Mouse (Mus musculus) midbrain, embryonic 15.5 days (tissue): ENCODE measurements at regions not wholly inside any gene's neighbourhood (a gene's known extent, or its start where the extent isn't known, plus 50 kb on each side); places are given as distances from the start of the nearest gene placed in this dataset.

Experiments
- ATAC-seq: fragments of 200-750 bp; cut with Nextera tagmentation; replicated peaks from 2 replicates; pipeline ENCODE4 v1.8.0; 2017; ENCODE audit warnings: moderate TSS enrichment
- H3K27ac ChIP-seq: fragments of 300-500 bp; sonication (generic); 2 replicates; pipeline ENCODE4 v1.5.1; 2015; ENCODE audit warnings: mild to moderate bottlenecking, inconsistent platforms
- H3K27me3 ChIP-seq: fragments of 300-500 bp; sonication (generic); replicated peaks from 2 replicates; pipeline ENCODE4 v1.6.1; 2015; ENCODE audit warnings: inconsistent platforms
- H3K36me3 ChIP-seq: fragments of 300-500 bp; sonication (generic); replicated peaks from 2 replicates; pipeline ENCODE4 v1.6.1; 2015; ENCODE audit warnings: inconsistent platforms
- H3K4me1 ChIP-seq: fragments of 300-500 bp; sonication (generic); 2 replicates; pipeline ENCODE4 v1.6.1; 2015; ENCODE audit warnings: inconsistent platforms
- H3K4me2 ChIP-seq: fragments of 300-500 bp; sonication (generic); 2 replicates; pipeline ENCODE4 v1.6.1; 2015; ENCODE audit warnings: inconsistent platforms, mild to moderate bottlenecking, moderate library complexity
- H3K4me3 ChIP-seq: fragments of 300-500 bp; sonication (generic); 2 replicates; pipeline ENCODE4 v1.5.1; 2015; ENCODE audit warnings: mild to moderate bottlenecking, inconsistent platforms
- H3K9ac ChIP-seq: fragments of 300-500 bp; sonication (generic); 2 replicates; pipeline ENCODE4 v1.6.1; 2015; ENCODE audit warnings: mild to moderate bottlenecking, inconsistent platforms
- H3K9me3 ChIP-seq: fragments of 300-500 bp; sonication (generic); 2 replicates; pipeline ENCODE4 v1.6.1; 2016; ENCODE audit warnings: inconsistent platforms
- WGBS: fragments of 180-500 bp; shearing (Covaris S2); methylation state at CpG from one replicate; pipeline ENCODE4 v1.1.7; 2015; ENCODE audit warnings: mixed read lengths; 5-methylcytosine and 5-hydroxymethylcytosine counted together

DNA sequence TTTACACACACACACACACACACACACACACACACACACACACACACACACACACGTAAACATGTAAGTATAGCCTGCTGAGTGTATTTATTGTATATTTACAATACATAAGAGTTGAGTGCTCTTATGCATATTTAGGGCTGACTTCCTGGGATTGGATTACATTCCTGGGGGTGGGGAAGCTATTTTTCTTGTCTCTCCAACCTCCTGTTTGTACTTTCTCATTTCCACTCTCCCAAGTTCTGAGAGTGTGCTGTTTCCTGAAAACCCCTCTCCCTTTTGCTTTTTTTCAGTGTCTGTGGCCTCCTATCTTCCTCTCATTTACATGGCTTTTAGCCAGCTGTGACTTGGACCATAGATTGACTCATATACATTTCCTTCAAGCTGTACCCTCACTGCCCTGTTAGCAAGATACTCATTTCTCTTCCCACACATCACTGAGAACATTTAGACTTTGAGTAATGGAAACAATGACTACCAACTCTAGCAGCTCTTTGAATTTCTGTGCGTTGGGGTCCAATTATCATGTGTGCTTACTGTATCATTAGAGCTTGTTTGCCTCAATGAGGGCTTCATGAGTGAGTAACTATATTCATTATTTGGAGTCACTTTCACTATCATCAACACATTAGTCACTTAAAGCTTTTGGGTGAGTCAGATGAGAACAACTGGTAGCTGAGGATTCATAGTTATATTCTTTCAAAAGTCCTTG lies 96.8 kb upstream of the Dock10 start:
- 79% methylated on average over 2 of the region's 2 CpGs for WGBS
- Histone ChIP-seq H3K4me3 (no peak overlapping the region), H3K27me3 (no peaks in the 10 kb centered on the region), H3K4me1 (peaks cover 3% of the 10 kb centered on the region; the same call in 1 of the 2 replicates), H3K4me2 (no peak overlapping the region), H3K36me3 (no peaks in the 10 kb centered on the region), H3K9me3 (no peaks in the 10 kb centered on the region), H3K27ac (no peak overlapping the region), H3K9ac (no peak overlapping the region)
- no peak for ATAC-seq

DNA sequence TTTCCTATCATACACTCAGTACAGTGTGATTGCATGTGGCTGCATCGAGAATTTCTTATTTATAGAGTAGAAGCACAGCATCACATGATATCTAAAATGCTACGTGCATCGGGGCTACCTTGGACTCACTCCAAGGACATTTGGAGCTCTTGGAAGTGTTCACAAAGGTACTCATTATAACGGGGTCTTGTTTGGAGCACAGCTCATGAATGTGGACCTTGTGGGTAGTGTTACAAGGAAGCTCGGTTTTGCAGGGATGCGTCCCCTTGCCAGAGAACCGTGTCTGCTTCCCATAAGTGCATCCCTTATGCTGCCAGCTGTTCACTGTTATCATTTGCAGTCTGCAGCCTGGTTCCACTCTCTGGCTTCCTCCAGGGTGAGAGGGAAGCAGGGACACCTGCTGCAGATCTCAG lies 96.0 kb upstream of the Dock10 start:
- no peak overlapping the region for H3K9ac ChIP-seq
- no peaks in the 10 kb centered on the region for H3K27me3 ChIP-seq
- 53% methylated on average over 7 of the region's 7 CpGs for WGBS
- H3K4me3 ChIP-seq: no peak overlapping the region
- H3K4me1 ChIP-seq: peaks cover 3% of the 10 kb centered on the region; the same call in 1 of the 2 replicates
- 0 out of 2 replicates have a peak overlapping the region, but pooled peaks have one; percentile 3 for H3K27ac ChIP-seq
- ATAC-seq: peak; percentile 79
- H3K4me2 ChIP-seq: 0 out of 2 replicates have a peak overlapping the region, but pooled peaks have one; percentile 11
- no peaks in the 10 kb centered on the region for H3K36me3 ChIP-seq
- no peaks in the 10 kb centered on the region for H3K9me3 ChIP-seq

DNA sequence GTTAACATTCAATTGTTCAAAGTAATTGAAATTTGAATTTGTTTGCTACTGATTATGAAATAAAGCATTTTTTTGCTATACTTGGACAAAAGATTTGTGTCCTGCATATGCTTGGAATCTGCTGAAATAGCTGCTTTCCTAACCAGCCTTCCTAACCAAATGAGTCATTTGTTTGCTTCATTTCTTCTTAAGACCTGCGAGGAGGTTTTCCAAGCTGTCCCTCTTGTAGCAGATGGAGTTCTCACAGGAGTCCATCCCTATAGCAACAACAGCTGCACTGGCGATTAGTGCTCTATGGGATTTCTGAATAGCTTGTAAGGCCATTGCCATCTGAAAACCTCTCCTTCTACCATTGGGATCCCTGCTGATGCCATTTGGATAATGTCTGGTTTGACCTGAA lies 94.4 kb upstream of the Dock10 start:
- Histone ChIP-seq H3K9me3 (no peaks in the 10 kb centered on the region), H3K36me3 (no peaks in the 10 kb centered on the region), H3K27me3 (no peaks in the 10 kb centered on the region), H3K27ac (no peak overlapping the region), H3K9ac (no peak overlapping the region), H3K4me3 (no peak overlapping the region), H3K4me1 (peaks cover 3% of the 10 kb centered on the region; the same call in 1 of the 2 replicates), H3K4me2 (no peak overlapping the region)
- ATAC-seq: no peak
- 51% methylated on average over 2 of the region's 2 CpGs for WGBS

DNA sequence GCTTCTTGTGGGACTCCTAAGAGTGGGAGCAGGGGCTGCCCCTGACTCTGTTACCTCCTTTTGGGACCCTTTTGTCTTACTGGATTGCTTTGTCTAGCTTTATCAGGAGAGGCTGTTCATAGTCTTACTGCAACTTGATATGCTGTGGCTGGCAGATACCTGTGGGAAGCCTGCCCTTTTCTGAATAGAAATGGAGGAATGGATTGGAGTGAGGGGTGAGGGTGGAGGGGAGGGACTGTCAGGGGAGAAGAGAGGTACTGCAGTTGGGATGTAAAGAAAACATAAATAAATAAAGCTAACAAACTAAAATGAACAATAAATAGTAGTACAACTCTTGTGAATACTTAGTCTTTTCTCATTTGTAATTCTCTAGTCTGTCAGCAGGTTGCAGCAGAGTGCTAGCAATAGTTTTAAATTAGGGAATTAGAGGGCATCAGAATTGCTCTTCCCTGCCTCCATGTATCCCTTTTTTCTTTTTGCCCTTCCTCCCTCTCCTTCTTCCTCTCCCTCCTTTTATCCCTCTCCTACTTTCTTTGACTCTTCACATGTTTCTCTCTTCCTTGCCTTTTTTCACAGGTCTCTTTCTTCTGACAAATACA lies 72.0 kb upstream of the Dock10 start:
- no peaks in the 10 kb centered on the region for H3K9me3 ChIP-seq
- peak; percentile 50; the same call in 1 of the 2 replicates for ATAC-seq
- H3K27ac ChIP-seq: no peak overlapping the region
- H3K9ac ChIP-seq: no peak overlapping the region
- no peak overlapping the region for H3K4me2 ChIP-seq
- H3K4me1 ChIP-seq: no peaks in the 10 kb centered on the region
- H3K27me3 ChIP-seq: no peaks in the 10 kb centered on the region
- H3K36me3 ChIP-seq: no peaks in the 10 kb centered on the region
- H3K4me3 ChIP-seq: no peak overlapping the region

DNA sequence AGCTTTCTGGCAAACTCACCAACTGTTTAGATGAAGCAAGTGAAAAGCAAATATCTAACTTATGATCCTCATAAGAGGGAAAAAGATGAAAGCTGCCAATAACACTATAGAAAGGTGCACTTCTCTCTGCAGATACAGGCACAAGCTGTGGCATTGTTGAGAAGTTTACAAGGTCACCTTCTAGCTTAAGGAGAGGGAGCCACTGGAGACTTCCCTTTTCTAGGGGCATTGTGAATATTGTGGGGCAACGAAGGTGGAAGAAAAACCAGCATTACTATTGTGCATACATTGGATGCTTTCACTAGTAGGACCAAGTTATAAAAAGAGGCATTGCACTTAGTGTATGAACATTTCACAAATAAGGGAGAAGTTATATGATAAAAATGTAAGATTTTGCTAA lies 68.1 kb upstream of the Dock10 start:
- H3K36me3 ChIP-seq: no peaks in the 10 kb centered on the region
- H3K4me1 ChIP-seq: 0 out of 2 replicates have a peak, but pooled peaks cover 5% of the 10 kb centered on the region
- no peaks in the 10 kb centered on the region for H3K27me3 ChIP-seq
- ATAC-seq: no peak
- no peak overlapping the region for H3K4me3 ChIP-seq
- H3K9ac ChIP-seq: no peak overlapping the region
- H3K9me3 ChIP-seq: no peaks in the 10 kb centered on the region
- WGBS: 100% methylated on average over 1 of the region's 1 CpGs
- H3K27ac ChIP-seq: no peak overlapping the region
- H3K4me2 ChIP-seq: no peak overlapping the region

DNA sequence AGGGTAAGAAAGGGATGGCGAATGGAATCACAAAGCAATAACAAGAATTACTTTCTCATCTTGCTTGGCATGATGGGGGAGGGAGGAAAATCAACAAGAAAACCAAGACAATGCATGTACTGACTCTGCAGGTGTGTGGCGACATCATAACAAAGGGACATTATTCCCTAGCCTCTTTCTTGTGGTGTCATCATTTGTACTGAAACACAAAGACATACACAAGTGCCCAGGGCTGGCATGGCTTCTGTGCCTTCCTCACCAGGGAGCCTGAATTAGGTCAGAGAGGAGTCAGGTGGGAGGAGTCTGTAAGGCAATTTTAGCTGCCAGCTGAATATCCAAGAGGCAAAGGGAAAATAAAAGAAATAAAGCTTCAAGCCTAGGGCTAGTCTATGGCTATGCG lies 65.6 kb upstream of the Dock10 start:
- Histone ChIP-seq H3K9me3 (no peaks in the 10 kb centered on the region), H3K27me3 (no peaks in the 10 kb centered on the region), H3K4me1 (0 out of 2 replicates have a peak, but pooled peaks cover 5% of the 10 kb centered on the region), H3K9ac (no peak overlapping the region), H3K4me2 (no peak overlapping the region), H3K36me3 (no peaks in the 10 kb centered on the region), H3K27ac (no peak overlapping the region), H3K4me3 (no peak overlapping the region)
- WGBS: 46% methylated on average over 3 of the region's 3 CpGs
- 0 out of 2 replicates have a peak, but pooled peaks have one; percentile 37 for ATAC-seq

DNA sequence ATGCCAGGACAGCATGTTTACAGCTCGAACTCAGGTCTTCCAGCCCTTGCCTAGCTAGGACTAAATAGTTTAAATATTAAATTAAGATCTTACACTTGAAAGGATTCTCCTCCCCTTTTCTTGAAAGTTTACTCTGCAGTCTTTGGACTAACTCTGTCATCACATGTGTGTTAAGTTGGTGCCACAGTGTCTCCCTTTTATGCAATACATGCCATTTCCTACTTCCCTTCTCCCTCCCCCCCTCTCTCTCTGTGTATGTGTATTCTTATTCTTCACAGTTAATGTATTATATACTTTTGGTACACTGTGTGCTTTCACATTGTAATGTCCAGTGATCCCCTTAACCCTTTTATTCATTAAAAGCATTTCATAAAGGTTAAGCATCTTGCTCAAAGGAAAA lies 63.9 kb upstream of the Dock10 start:
- WGBS: 76% methylated on average over 1 of the region's 1 CpGs
- Histone ChIP-seq H3K4me3 (no peak overlapping the region), H3K9ac (no peak overlapping the region), H3K4me2 (no peak overlapping the region), H3K4me1 (0 out of 2 replicates have a peak, but pooled peaks cover 5% of the 10 kb centered on the region), H3K36me3 (no peaks in the 10 kb centered on the region), H3K9me3 (no peaks in the 10 kb centered on the region), H3K27ac (no peak overlapping the region), H3K27me3 (no peaks in the 10 kb centered on the region)
- no peak for ATAC-seq

DNA sequence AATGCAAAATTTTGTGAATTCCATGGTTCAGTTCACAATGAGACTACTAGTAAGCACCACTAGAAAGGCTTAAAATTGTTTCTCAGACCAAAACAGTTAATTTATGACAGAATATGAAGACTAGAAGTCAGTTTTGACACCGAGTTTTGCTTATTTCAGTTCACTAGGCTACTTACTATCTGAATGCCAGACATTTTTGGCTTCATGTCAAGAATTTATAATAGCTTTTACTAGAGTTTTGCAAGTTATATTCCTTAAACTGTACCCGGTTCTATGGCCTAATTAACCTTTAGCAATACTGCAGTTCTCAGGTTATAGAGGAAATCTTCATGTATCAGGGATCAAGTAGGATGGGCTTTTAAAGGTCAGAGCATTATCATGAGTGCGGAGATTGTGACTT lies 54.6 kb upstream of the Dock10 start:
- no peaks in the 10 kb centered on the region for H3K9me3 ChIP-seq
- ATAC-seq: no peak
- 73% methylated on average over 3 of the region's 3 CpGs for WGBS

More for the DNA sequence above, 54.6 kb upstream of the Dock10 start:
- Histone ChIP-seq H3K36me3 (no peaks in the 10 kb centered on the region), H3K4me3 (no peak overlapping the region), H3K4me1 (no peaks in the 10 kb centered on the region), H3K4me2 (no peak overlapping the region), H3K27ac (no peak overlapping the region), H3K9ac (no peak overlapping the region), H3K27me3 (no peaks in the 10 kb centered on the region)
